Mouse (Mus musculus) retina, postnatal 1 day (tissue): ENCODE measurements at regions not wholly inside any gene's neighbourhood (a gene's known extent, or its start where the extent isn't known, plus 50 kb on each side); places are given as distances from the start of the nearest gene placed in this dataset.

Experiments used
- DNase-seq: peaks from one replicate; pipeline ENCODE4 v3.0.0-alpha.2; 2012

DNA sequence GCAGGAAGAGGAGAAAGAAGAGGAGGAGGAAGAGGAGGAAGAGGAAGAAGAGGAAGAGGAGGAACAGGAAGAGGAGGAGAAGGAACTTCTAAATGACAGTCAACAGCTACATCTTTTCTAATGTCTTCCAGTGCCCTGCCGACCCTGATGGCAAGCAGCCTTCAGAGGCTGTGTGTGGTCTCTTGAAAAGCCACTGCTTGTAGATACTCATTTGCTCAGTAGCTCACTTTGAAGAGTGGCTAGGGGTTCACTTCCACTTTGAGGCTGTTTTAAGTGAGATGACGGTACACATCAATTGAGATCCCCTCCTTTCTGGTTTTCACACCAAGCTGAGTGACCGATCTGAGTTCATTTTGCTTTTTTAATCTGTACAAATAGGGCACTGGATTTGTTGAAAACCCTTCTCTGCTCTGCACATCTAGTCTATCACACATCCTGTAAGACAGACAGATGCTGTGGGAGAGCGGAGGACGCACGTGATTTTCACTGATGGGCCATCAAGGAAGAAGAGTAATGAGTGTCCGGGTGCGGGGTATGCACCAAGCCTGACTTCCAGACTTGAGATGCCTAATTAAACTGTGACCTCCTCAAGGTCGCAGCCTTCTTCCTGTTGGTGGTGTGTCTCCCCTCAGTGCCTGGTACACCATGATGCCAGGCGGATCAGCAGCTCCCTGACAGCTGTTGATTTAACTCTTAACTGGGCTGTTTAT, 239.0 kb downstream of the Mtx2 start:
- no peak for DNase-seq

DNA sequence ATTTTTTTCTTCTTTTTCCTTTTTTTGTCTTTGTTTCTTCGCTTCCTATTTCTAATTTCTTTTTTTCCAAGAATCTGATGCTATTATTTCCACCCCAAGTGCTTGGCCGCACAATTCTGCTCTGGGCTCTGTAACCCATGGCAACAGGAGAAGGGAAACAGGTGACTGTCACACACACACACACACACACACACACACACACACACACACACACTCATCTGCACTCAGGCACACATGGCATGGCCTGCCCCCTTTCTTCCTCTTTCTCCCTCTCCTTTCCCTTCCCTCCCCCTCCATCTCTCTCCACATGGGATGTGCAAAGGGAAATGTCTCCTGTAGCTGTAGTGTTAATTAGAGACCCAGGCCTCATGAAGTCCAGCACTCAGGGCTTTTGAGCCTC, 239.7 kb downstream of the Mtx2 start:
- peak; percentile 36 for DNase-seq

GRCm38 (mm10) chr2:75069321-75069720, 243.7 kb downstream of the Mtx2 start:
- DNase-seq = no peak

DNA sequence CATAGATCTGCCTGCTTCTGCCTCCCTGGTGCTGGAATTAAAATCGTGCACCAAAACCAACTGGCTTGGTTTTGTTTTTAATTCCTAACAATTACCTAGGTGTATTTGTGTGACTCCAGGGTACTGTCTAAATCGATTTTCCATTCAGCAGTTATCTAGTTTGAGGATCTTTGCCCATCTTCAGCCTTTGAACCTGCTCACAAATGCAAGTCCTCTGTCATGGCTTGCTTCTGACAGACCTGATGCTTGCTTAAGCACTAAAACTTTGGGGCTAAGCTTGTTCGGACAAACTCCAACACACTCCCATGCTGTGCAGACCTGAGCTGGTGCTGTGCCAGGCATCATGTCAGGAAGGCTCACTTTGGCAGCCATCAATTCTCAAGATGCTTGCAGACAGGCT, 246.4 kb downstream of the Mtx2 start:
- DNase-seq = no peak

- DNase-seq = no peak
These were observed 246.9 kb downstream of the Mtx2 start for GRCm38 (mm10) chr2:75072471-75072870.

DNA sequence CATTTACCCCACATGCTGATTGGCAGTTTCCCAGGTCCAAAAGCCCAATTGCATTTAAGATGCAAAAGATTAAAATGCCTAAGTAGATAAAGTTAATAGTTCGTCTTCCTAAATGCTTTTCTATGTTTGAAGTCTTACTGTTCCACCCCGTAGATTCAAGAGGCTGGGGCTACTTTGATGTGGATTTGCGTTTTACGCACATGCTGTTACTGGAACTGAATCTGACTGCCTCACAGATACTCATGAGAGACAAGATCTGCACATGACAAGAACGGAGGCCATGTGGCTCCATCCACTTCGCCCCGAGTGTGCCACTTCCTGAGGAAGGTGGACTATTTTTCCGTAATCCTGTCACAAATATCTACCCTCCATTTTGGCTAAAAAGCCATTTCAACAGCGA, 247.6 kb downstream of the Mtx2 start:
- DNase-seq = no peak

- DNase-seq = no peak
These were observed 261.6 kb downstream of the Mtx2 start for GRCm38 (mm10) chr2:75087164-75087563.

GRCm38 (mm10) chr2:75089186-75089585, 263.6 kb downstream of the Mtx2 start:
- no peak for DNase-seq

DNA sequence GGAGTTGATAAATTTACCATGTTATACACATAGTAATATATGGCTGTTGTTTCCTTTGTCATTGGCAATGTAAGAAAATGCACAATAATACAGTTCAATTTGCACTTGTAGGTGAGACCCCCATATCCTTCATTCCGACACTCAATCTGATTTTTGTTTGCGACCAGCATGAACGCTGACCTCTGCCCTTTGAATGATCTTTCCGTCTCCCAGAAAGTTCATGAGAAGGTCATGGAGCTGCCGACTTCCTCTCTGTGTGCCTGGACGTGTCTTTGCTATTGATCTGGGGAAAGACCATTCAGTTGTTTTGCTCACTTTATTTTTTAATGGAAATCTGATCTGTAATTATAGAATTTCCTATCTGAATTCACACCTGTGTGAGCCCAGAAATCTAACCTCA, 264.0 kb downstream of the Mtx2 start:
- no peak for DNase-seq

- no peak for DNase-seq
These were observed 264.8 kb downstream of the Mtx2 start for GRCm38 (mm10) chr2:75090439-75090838.

GRCm38 (mm10) chr2:75101501-75101900, 275.9 kb downstream of the Mtx2 start:
- DNase-seq = no peak

- no peak for DNase-seq
These were observed 287.1 kb downstream of the Mtx2 start for GRCm38 (mm10) chr2:75112751-75113150.

DNA sequence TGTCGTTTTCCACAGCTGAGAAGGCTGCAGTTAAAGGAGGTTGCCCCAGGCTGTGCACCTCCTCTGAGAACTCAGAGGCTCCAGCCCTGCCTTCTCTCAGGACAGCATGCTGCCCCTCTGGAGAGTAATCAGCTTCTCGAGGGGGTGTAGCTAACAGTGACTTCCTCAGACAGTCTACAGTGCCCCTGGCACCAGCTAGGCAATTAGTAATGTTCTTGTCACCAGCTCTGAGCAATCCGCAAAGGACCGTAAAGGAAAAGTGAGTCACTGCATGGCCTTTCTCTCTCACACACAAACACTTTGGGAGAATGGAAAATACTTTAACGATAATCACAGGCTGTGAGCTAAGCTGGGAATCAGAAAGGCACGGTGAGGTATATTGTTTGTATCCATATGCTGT, 288.8 kb downstream of the Mtx2 start:
- no peak for DNase-seq

GRCm38 (mm10) chr2:75118348-75118926, 292.8 kb downstream of the Mtx2 start:
- no peak for DNase-seq

DNA sequence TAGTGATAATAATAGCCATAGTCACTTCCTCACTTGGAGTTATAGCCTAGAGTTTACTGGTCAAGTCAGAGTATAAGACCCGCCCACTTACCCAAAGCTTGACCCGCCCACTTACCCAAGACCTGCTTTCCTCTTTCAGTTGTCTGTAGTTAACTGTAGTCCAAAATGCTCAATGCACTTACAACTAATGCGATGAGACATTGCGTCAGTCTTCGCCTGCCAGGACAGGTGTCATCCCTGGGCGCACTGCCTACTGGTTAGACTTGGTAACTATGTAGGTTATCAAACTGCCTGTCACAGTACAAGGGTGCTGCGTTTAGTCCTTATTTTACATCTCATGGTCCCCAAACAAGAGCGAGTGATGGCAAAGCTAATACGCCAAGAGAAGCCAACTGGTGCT, 294.0 kb downstream of the Mtx2 start:
- no peak for DNase-seq

DNA sequence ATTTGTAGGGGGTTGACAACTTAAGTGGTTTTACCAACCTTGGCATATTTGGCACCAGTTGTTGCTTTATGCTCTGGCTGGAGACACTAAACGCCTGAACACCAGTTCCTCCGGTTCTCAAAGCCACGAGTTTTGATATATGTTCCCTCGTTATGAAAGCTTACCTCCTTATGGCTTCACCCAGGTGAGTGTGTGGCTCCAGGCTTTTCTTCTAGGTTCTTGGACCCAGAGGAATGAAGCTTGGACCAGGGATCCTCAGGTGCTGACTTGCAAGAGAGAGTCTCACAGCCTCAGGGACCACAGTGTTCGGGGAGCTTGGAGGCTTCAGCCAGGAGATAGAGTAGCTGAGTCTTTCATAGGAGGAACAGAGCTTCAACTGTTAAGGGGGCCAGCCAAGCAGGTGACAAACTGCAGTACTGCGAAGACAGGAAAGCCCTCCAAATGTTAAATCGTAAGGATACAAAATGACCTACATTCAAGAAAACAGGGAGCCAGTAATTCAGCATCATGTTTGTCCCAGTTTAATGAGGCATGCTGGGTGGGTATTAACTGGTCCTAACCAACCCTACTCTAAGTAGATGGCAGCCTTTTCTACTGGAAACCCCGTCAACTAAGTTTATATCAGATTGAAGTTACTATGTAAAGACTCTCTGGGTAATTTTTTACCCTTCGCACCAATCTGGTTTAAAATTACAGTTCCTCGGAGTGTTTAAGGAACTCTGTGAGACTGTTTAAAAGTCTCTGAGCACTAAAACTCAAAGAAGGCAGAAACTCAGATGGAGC, 307.9 kb downstream of the Mtx2 start:
- DNase-seq = peak; percentile 59

GRCm38 (mm10) chr2:75136618-75137017, 311.0 kb downstream of the Mtx2 start:
- DNase-seq = no peak

DNA sequence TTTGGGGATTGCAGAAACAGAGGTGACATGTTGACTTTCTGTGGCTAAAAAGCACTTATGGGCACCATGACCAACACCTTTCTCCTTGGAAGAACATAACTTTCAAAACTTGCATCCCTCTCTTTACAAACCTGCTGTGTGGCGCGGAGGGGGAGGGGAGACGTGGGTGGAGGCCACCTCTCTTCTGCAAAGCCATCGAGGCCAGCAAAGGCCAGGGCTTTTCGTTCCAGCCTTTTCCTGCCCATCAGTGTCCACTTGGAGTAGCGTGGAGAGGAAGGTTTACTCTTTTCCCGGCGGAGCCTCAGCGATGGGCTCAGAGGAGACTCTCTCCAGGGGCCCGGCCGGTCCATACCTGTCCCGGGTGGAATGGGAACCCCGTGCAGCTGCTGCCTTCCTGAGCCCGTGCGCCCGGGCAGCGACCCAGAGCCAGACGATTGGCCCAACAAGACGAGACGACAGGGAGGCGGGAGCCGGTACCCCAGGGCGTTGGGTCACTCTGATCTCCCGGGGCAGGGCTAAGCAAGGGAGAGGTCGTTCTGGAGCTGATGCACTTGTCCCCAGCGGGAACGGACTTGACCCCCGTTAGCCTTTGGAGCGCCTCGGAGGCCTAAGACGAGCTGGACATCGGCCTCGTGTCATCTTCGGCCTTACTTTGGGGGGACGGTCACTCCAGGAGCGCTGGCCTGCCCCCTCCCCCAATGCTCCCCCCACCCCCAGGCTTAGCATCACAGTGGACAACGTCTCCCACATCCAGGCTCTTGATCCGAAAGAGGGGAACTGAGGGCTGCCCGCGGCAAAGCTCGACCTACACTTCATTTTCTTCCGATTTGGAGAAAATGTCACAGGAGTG, 311.8 kb downstream of the Mtx2 start:
- DNase-seq = peak; percentile 42

DNA sequence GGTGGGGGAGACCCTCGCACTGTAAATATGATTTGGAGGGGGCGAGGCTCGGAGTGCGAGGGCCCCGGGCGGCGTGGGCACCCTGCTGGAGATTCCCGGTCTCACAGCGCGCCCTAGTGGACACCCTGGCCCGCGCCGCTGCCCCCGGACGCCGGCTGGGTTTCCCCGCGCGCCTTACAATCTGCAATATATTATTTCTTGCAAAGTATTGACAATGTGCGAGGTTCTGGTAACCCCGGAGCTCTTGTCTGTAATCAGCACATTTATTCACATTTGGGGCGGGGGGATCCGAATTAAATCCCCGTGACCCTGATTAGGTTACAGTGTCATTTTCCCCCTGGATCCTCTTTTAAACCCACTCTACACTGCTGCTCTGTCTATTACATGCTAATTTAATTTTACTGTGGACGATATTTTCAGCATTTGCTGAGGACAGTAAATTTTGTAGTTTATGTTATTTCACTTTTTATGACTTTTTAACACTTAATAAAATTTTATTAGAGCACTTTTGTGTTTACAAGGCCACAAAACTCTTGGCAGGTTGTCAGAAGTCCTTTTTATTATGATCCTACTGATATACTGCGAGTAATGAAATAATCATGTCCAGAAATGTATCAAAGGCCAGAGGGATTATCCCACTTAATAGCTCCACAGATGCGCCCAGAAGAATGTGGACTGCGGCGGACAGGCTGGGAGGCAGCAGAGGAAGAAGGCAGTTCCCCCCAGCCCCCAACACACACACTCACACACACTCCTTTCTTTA, 312.6 kb downstream of the Mtx2 start:
- DNase-seq = peak; percentile 64

- DNase-seq = no peak
These were observed 313.1 kb downstream of the Mtx2 start for GRCm38 (mm10) chr2:75138746-75139060.

DNA sequence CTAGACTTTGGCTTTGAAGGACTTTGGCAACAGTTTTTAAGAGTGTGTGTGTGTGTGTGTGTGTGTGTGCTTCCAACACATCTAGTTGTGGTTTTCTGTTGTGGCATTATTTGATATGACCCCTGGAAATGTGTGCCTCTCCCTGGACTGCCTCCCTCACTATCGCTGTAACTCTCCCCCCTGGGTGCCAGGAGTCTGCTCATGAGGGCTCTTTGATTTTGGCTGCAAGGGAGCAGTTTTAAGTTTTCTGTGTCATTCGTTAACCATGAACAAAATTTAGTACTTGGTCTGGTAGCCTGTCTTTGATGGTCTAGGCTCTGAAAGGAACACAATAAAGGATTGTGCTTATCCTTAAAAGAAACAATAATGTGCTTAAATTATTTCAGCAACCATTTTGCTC, 313.9 kb downstream of the Mtx2 start:
- DNase-seq = no peak

GRCm38 (mm10) chr2:75142675-75143074, 317.1 kb downstream of the Mtx2 start:
- DNase-seq = no peak

DNA sequence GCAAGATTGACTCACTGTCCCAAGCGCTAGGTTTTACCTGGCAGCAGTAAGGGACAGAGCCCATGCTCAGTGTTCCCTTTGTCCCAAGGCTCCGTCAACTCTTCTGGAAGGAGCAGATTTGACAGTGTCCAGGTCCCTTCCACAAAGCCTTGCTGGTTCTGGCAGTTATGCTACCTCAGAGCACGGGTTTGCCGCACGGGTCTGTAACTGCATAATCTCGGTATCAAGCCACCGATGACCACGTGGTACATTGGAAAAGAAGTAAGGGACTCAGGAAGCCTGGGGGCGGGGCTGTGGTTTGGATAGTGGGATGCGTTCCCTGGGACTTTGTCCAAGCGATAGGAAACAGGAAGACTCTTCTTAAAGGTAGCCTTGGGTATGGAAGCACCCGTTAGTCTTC, 319.3 kb downstream of the Mtx2 start:
- no peak for DNase-seq
